Mouse (Mus musculus) adrenal gland, postnatal 14 days (tissue): ENCODE data around the gene Zfp984. TPM values are rescaled to one million over a fixed set of nuclear protein-coding genes. Genes with fewer than 3 reads are reported as not detected.

Experiments
- total RNA-seq: library from RNA; stranded (reverse); gene quantifications from 2 replicates; pipeline ENCODE4 v1.2.3, GENCODE M21; 2021

Gene Zfp984
- total RNA-seq, 1 experiment from 2014 or later = 4.6 TPM

Other genes with a start within 250 kb of the Zfp984 start
- gene Zfp979, start 167.3 kb downstream of the Zfp984 start, total RNA-seq = 3.1 and 4.7 TPM in 2 replicates
- 0.22 and 0.49 TPM in 2 replicates for gene Zfp534, start 107.2 kb downstream of the Zfp984 start, total RNA-seq
- gene Zfp933, start 38.6 kb upstream of the Zfp984 start, total RNA-seq = 21.0 and 28.2 TPM in 2 replicates
- gene Miip, start 59.0 kb upstream of the Zfp984 start, total RNA-seq = 19.4 and 26.0 TPM in 2 replicates
- 7.8 and 9.2 TPM in 2 replicates for gene Fv1, start 59.2 kb upstream of the Zfp984 start, total RNA-seq
- 191 and 207 TPM in 2 replicates for gene Mfn2, start 94.9 kb upstream of the Zfp984 start, total RNA-seq
- gene Plod1, start 127.0 kb upstream of the Zfp984 start, total RNA-seq = 43.7 and 44.2 TPM in 2 replicates
- gene 2510039O18Rik, start 131.1 kb upstream of the Zfp984 start, total RNA-seq = 43.4 and 44.0 TPM in 2 replicates
- not detected in 2 replicates for gene Nppb, start 176.0 kb upstream of the Zfp984 start, total RNA-seq
- gene Nppa, start 190.9 kb upstream of the Zfp984 start, total RNA-seq = not detected in 2 replicates
- gene Clcn6, start 229.0 kb upstream of the Zfp984 start, total RNA-seq = 9.7 and 12.0 TPM in 2 replicates
- 42.6 and 46.6 TPM in 2 replicates for gene Mthfr, start 229.3 kb upstream of the Zfp984 start, total RNA-seq